Mouse (Mus musculus) kidney, embryonic 15.5 days (tissue): ENCODE measurements at regions not wholly inside any gene's neighbourhood (a gene's known extent, or its start where the extent isn't known, plus 50 kb on each side); places are given as distances from the start of the nearest gene placed in this dataset.
A peak's percentile ranks its signal among the peaks of the same experiment; 100 is the strongest.

ENCODE experiments used
- ATAC-seq: fragments of 200-750 bp; cut with Nextera tagmentation; replicated peaks from 2 replicates; pipeline ENCODE4 v1.8.0; 2017; ENCODE audit warnings: moderate TSS enrichment; ENCODE audit not compliant: low FRiP score
- H3K27ac ChIP-seq: fragments of 300-500 bp; sonication (generic); 2 replicates; pipeline ENCODE4 v1.5.1; 2015; ENCODE audit warnings: mild to moderate bottlenecking, inconsistent platforms
- H3K27me3 ChIP-seq: fragments of 300-500 bp; sonication (generic); 2 replicates; pipeline ENCODE4 v1.6.1; 2015; ENCODE audit warnings: inconsistent platforms
- H3K36me3 ChIP-seq: fragments of 300-500 bp; sonication (generic); 2 replicates; pipeline ENCODE4 v1.6.1; 2015; ENCODE audit warnings: inconsistent platforms
- H3K4me1 ChIP-seq: fragments of 300-500 bp; sonication (generic); 2 replicates; pipeline ENCODE4 v1.6.1; 2015; ENCODE audit warnings: inconsistent platforms
- H3K4me2 ChIP-seq: fragments of 300-500 bp; sonication (generic); 2 replicates; pipeline ENCODE4 v1.6.1; 2015; ENCODE audit warnings: moderate library complexity, mild to moderate bottlenecking, inconsistent platforms
- H3K4me3 ChIP-seq: fragments of 300-500 bp; sonication (generic); replicated peaks from 2 replicates; pipeline ENCODE4 v1.5.1; 2015; ENCODE audit warnings: mild to moderate bottlenecking, inconsistent platforms
- H3K9ac ChIP-seq: fragments of 300-500 bp; sonication (generic); 2 replicates; pipeline ENCODE4 v1.6.1; 2015; ENCODE audit warnings: mild to moderate bottlenecking, inconsistent platforms
- H3K9me3 ChIP-seq: fragments of 300-500 bp; sonication (generic); replicated peaks from 2 replicates; pipeline ENCODE4 v1.6.1; 2016; ENCODE audit warnings: inconsistent platforms
- WGBS: fragments of 180-500 bp; shearing (Covaris S2); methylation state at CpG from one replicate; pipeline ENCODE4 v1.1.7; 2015; ENCODE audit warnings: mixed read lengths; 5-methylcytosine and 5-hydroxymethylcytosine counted together

GRCm38 (mm10) chr9:115766471-115766870 is 142.8 kb upstream of the Gadl1 start:
- H3K36me3 ChIP-seq: no peaks in the 10 kb centered on the region
- H3K4me3 ChIP-seq: no peak overlapping the region
- WGBS: 87% methylated on average over 6 of the region's 6 CpGs
- H3K27me3 ChIP-seq: no peaks in the 10 kb centered on the region; the same call in 1 of the 2 replicates
- no peak overlapping the region for H3K9ac ChIP-seq
- no peak overlapping the region for H3K27ac ChIP-seq
- 0 out of 2 replicates have a peak, but pooled peaks cover 2% of the 10 kb centered on the region for H3K4me1 ChIP-seq
- no peak overlapping the region for H3K4me2 ChIP-seq
- no peak for ATAC-seq
- H3K9me3 ChIP-seq: no peaks in the 10 kb centered on the region

- Histone ChIP-seq H3K27ac (no peak overlapping the region), H3K9ac (no peak overlapping the region), H3K9me3 (no peaks in the 10 kb centered on the region), H3K27me3 (no peaks in the 10 kb centered on the region; the same call in 1 of the 2 replicates), H3K4me1 (peaks cover 21% of the 10 kb centered on the region), H3K36me3 (no peaks in the 10 kb centered on the region), H3K4me2 (no peak overlapping the region), H3K4me3 (no peak overlapping the region)
- 65% methylated on average over 8 of the region's 8 CpGs for WGBS
- ATAC-seq: no peak
Observed at GRCm38 (mm10) chr9:115775112-115775511, 134.1 kb upstream of the Gadl1 start.

GRCm38 (mm10) chr9:115775858-115776257 is 133.4 kb upstream of the Gadl1 start:
- Histone ChIP-seq H3K9ac (no peak overlapping the region), H3K4me1 (peaks cover 21% of the 10 kb centered on the region), H3K27me3 (no peaks in the 10 kb centered on the region; the same call in 1 of the 2 replicates), H3K4me3 (no peak overlapping the region), H3K36me3 (no peaks in the 10 kb centered on the region), H3K27ac (no peak overlapping the region), H3K4me2 (no peak overlapping the region), H3K9me3 (no peaks in the 10 kb centered on the region)
- WGBS: 87% methylated on average over 7 of the region's 7 CpGs
- ATAC-seq: no peak

- H3K27me3 ChIP-seq: no peaks in the 10 kb centered on the region; the same call in 1 of the 2 replicates
- peaks cover 21% of the 10 kb centered on the region for H3K4me1 ChIP-seq
Observed at GRCm38 (mm10) chr9:115777097-115777864, 132.0 kb upstream of the Gadl1 start.

GRCm38 (mm10) chr9:115778862-115779261 is 130.4 kb upstream of the Gadl1 start:
- Histone ChIP-seq H3K9me3 (0 out of 2 replicates have a peak, but pooled peaks cover 7% of the 10 kb centered on the region), H3K4me3 (no peak overlapping the region), H3K4me2 (no peak overlapping the region), H3K9ac (no peak overlapping the region), H3K27me3 (no peaks in the 10 kb centered on the region; the same call in 1 of the 2 replicates), H3K27ac (no peak overlapping the region; the same call in 1 of the 2 replicates), H3K4me1 (peaks cover 15% of the 10 kb centered on the region), H3K36me3 (no peaks in the 10 kb centered on the region)
- peak; percentile 82 for ATAC-seq
- WGBS: 14% methylated on average over 5 of the region's 5 CpGs

More at GRCm38 (mm10) chr9:115777097-115777864, 132.0 kb upstream of the Gadl1 start:
- no peak for ATAC-seq
- no peak overlapping the region for H3K27ac ChIP-seq
- WGBS: 87% methylated on average over 9 of the region's 9 CpGs
- H3K9ac ChIP-seq: no peak overlapping the region
- H3K4me3 ChIP-seq: no peak overlapping the region
- 0 out of 2 replicates have a peak, but pooled peaks cover 2% of the 10 kb centered on the region for H3K9me3 ChIP-seq
- no peak overlapping the region for H3K4me2 ChIP-seq
- H3K36me3 ChIP-seq: no peaks in the 10 kb centered on the region

- no peak for ATAC-seq
- H3K4me3 ChIP-seq: no peak overlapping the region
- H3K9ac ChIP-seq: no peak overlapping the region
- 86% methylated on average over 3 of the region's 3 CpGs for WGBS
- H3K4me1 ChIP-seq: no peaks in the 10 kb centered on the region
- no peak overlapping the region for H3K4me2 ChIP-seq
- H3K27me3 ChIP-seq: no peaks in the 10 kb centered on the region
- H3K9me3 ChIP-seq: no peaks in the 10 kb centered on the region
- no peaks in the 10 kb centered on the region for H3K36me3 ChIP-seq
- no peak overlapping the region for H3K27ac ChIP-seq
Observed at GRCm38 (mm10) chr9:115799330-115799729, 109.9 kb upstream of the Gadl1 start.

GRCm38 (mm10) chr9:115800624-115801023 is 108.6 kb upstream of the Gadl1 start:
- 55% methylated on average over 6 of the region's 6 CpGs for WGBS
- H3K27ac ChIP-seq: no peak overlapping the region
- H3K36me3 ChIP-seq: no peaks in the 10 kb centered on the region
- H3K9ac ChIP-seq: no peak overlapping the region
- H3K27me3 ChIP-seq: no peaks in the 10 kb centered on the region
- H3K4me2 ChIP-seq: no peak overlapping the region
- no peaks in the 10 kb centered on the region for H3K9me3 ChIP-seq
- H3K4me1 ChIP-seq: 0 out of 2 replicates have a peak, but pooled peaks cover 2% of the 10 kb centered on the region
- H3K4me3 ChIP-seq: no peak overlapping the region
- no peak for ATAC-seq

GRCm38 (mm10) chr9:115803071-115803470 is 106.2 kb upstream of the Gadl1 start:
- peaks cover 10% of the 10 kb centered on the region for H3K4me1 ChIP-seq
- H3K9ac ChIP-seq: no peak overlapping the region
- WGBS: 90% methylated on average over 3 of the region's 3 CpGs
- H3K27me3 ChIP-seq: no peaks in the 10 kb centered on the region
- ATAC-seq: no peak
- no peaks in the 10 kb centered on the region for H3K9me3 ChIP-seq
- no peak overlapping the region for H3K4me2 ChIP-seq
- H3K4me3 ChIP-seq: no peak overlapping the region
- no peaks in the 10 kb centered on the region for H3K36me3 ChIP-seq
- no peak overlapping the region for H3K27ac ChIP-seq

GRCm38 (mm10) chr9:115805224-115805623 is 104.0 kb upstream of the Gadl1 start:
- 39% methylated on average over 4 of the region's 4 CpGs for WGBS
- Histone ChIP-seq H3K9ac (no peak overlapping the region), H3K27me3 (no peaks in the 10 kb centered on the region), H3K4me1 (peaks cover 10% of the 10 kb centered on the region), H3K36me3 (no peaks in the 10 kb centered on the region), H3K9me3 (no peaks in the 10 kb centered on the region), H3K4me2 (no peak overlapping the region), H3K27ac (no peak overlapping the region), H3K4me3 (no peak overlapping the region)
- no peak for ATAC-seq

- no peak overlapping the region for H3K4me3 ChIP-seq
- no peaks in the 10 kb centered on the region for H3K27me3 ChIP-seq
- no peaks in the 10 kb centered on the region for H3K36me3 ChIP-seq
- H3K9ac ChIP-seq: no peak overlapping the region
- WGBS: 12% methylated on average over 10 of the region's 10 CpGs
- no peaks in the 10 kb centered on the region for H3K9me3 ChIP-seq
- H3K4me1 ChIP-seq: peaks cover 10% of the 10 kb centered on the region
- ATAC-seq: peak; percentile 71; the same call in 1 of the 2 replicates
- H3K4me2 ChIP-seq: no peak overlapping the region
- H3K27ac ChIP-seq: no peak overlapping the region
Observed at GRCm38 (mm10) chr9:115806018-115806702, 103.1 kb upstream of the Gadl1 start.

GRCm38 (mm10) chr9:115840186-115840585 is 69.1 kb upstream of the Gadl1 start:
- Histone ChIP-seq H3K4me1 (no peaks in the 10 kb centered on the region), H3K36me3 (no peaks in the 10 kb centered on the region), H3K9me3 (no peaks in the 10 kb centered on the region), H3K27ac (no peak overlapping the region), H3K27me3 (no peaks in the 10 kb centered on the region), H3K4me3 (no peak overlapping the region), H3K9ac (no peak overlapping the region), H3K4me2 (no peak overlapping the region)
- ATAC-seq: no peak
- 46% methylated on average over 5 of the region's 5 CpGs for WGBS

- H3K9me3 ChIP-seq: no peaks in the 10 kb centered on the region
- no peak overlapping the region for H3K9ac ChIP-seq
- H3K27me3 ChIP-seq: no peaks in the 10 kb centered on the region
- WGBS: 68% methylated on average over 8 of the region's 8 CpGs
- no peak overlapping the region for H3K4me2 ChIP-seq
- no peaks in the 10 kb centered on the region for H3K36me3 ChIP-seq
- no peaks in the 10 kb centered on the region for H3K4me1 ChIP-seq
- no peak overlapping the region for H3K4me3 ChIP-seq
- H3K27ac ChIP-seq: no peak overlapping the region
- ATAC-seq: no peak
Observed at GRCm38 (mm10) chr9:115840791-115841190, 68.5 kb upstream of the Gadl1 start.
